Mouse (Mus musculus) monocyte, adult 2 months (primary cell): ENCODE data around the gene Atp5j2.

Experiments
- DNase-seq, 2 experiments: peaks; one replicate each; pipeline ENCODE4 v3.0.0; 2022; ENCODE audit warnings: low spot score in 2 of 2, low read depth in 1 of 2

Atp5j2 gene

DNA sequence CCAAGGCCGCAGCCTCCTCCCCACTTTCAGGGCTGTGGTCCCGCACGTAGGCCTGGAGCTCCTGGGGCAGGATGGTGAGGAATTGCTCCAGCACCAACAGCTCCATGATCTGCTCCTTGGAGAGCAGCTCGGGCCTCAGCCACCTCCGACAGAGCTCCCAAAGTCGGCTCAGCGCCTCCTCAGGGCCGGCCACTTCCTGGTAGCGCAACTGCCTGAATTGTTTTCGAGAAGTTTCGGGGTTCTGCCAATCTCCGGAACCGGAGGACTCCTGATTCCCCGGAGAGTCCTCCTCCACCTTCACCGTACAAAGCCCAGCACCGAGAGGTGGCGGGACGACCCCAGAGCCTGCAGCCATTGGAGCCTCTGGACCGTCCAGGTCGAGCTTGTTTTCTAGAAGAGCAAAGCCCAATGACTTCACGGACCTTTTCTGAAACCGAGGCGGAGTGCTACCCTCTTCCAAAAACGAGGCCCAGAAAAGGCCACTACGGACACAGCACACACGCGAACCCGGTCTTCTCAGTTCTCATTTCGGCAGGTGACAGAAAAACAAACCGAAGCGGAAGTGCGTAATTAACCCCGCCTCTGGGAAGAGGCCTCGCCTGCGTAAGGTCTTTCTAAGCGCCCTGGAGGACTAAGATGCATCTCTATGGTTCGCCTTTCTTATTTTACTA is 9.6 kb upstream of the Atp5j2 start, which contains the start of gene Zkscan14:
Gene Zkscan14 (minus strand): TSS at position 548 of the 671 bp plus-strand sequence.
- peak; percentile 48 to 73 for DNase-seq

- no peak for DNase-seq
Observed at GRCm38 (mm10) chr5:145200387-145200786, 8.5 kb upstream of the Atp5j2 start.

DNA sequence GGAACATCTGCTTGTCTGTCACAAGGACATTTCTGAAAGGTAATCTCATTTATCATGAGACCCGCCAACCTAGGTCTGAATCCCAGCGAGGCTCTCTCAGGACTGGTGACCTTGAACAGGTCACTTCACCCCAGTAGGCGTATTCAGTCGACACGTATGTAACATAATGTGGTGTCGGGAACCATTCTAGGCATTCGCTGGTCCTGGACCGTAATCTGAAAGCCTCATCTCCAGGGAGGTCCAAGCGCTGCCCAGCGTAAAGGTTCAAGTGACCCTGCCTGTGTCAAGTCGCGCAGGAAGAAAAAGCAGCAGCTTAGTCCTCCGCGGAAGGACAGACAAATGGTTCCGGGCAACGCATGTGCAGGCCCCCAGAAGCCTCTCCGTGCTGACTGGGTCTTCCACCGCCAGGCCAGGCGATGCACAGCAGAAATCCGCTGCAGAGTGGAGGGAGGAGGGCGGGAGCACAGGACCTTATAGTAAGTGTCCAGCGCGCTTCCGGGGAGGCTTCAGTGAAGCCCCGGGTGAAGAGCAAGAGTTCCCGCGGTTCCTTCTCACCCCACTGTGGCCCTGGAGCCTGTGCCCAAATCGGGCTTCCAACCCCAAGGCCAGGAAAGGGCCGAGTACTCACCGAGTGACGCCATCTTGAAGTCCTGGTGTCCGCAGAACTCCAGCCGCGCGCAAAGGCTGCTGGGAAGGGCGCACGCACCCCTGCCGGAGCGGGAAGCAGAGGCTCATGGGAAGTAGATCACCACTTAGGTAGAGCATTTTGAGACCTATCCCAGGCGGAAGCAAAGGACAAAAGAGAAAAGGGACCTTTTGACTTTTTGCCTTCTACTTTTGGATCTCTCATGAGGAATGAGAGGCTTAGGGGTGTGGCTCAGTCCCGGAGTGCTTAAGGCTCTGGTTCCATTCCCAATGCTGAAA is 725 bp downstream of the Atp5j2 start:
- peak; percentile 59 to 78 for DNase-seq

GRCm38 (mm10) chr5:145190373-145190772 is 1.5 kb downstream of the Atp5j2 start:
- no peak for DNase-seq

DNA sequence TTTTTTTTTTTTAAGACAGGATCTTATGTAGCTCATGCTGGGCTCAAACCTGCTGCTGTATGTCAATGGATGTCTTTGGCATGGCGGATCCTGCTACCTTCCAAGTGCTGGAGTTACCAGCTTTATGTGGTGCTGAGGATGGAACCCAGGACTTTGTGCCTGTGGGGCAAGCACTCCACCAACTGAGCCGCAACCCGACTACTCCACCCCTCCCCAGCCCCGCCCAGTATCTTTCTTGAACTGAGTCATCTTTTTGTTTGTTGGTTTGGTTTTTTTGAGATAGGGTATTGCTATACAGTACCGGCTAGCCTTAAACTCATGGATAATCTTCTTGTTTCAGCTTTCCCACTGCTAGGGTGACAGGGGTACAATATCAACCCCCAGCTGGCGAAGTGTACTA is 2.4 kb downstream of the Atp5j2 start:
- DNase-seq = no peak

DNA sequence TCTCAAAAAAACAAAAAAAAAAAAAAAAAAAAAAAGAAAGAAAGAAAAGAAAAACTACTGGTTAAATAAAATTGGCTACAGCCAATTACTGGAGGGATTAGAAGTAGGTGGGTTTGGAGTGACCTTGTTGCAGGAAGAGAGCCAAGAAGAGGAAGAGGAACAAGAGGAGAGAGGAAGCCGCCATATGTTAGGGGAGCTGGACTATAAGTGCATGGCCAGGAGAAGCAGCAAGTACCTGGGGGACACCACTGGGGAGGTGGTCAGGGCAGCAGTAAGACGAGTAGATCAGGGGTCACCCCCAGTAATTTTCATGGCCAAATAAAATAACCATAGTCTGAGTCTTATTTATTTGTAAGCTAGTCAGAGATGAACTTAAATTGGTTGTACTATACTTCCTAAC is 6.6 kb downstream of the Atp5j2 start:
- DNase-seq = no peak

DNA sequence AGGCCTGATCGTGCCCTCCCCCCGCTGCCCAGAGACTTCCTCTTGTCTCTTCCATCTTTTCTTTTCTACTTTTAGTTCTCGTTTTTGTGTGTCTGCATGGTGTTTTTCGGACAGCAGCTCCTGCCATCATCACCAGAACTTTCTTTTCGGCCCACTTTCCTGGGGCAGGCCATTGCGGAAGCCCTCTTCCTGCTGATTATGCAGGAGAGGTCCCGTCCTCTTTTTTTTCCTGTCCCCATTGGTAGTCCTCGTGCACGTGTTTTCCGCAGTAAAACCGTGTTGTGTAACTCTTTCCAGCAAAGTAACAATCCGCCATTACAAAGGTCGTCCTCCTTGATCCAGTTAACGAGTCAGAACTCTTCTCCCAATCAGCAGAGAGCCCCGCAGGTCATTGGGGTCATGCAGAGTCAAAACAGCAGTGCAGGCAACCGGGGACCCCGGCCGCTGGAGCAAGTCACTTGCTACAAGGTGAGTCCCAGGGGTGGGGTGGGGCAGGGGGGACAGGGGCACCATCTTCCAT is 13.3 kb downstream of the Atp5j2 start:
- no peak for DNase-seq

DNA sequence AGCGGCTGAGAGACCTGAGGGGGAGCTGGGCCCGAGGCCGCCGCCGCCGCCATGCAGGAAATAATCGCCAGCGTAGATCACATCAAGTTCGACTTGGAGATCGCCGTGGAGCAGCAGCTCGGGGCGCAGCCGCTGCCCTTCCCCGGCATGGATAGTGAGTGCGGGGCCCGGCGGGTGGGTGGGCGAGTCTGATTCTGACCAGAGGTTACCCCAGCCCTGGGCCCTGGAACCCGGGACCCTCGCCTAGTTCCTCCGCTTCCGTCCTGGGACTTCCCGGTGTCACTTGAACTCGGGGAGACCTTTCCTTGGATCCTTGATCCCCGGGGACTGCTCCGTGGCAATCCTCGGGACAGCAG is 24.6 kb downstream of the Atp5j2 start:
- no peak for DNase-seq

GRCm38 (mm10) chr5:145166536-145167305 is 25.1 kb downstream of the Atp5j2 start, which contains the start of the genes Ptcd1 and Cpsf4:
Gene Ptcd1 (minus strand): TSS chr5:145167108.
Gene Cpsf4 (plus strand): TSS chr5:145167213.
- DNase-seq = peak; percentile 94 to 98

DNA sequence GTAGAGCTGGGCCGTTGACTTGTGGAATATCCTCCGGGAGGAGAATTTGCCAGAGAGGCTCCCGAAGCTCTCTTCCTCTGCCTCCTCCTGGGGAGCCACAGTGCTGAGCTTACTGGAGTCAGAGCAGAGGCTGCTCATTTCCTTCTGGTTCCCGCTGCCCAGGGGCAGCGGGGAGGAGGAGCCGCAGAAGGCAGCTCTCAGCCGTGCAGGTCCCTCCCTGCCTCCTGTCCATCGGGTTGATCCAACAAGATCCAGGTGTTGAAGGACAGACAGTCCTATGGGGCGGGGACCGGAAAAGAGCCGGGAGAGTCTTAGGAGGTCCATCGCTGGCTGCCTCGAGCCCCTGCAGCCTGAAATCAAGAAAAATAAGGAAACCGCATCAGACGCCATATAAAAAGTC is 26.7 kb downstream of the Atp5j2 start:
- no peak for DNase-seq

- no peak for DNase-seq
Observed at GRCm38 (mm10) chr5:145164710-145165109, 27.2 kb downstream of the Atp5j2 start.

DNA sequence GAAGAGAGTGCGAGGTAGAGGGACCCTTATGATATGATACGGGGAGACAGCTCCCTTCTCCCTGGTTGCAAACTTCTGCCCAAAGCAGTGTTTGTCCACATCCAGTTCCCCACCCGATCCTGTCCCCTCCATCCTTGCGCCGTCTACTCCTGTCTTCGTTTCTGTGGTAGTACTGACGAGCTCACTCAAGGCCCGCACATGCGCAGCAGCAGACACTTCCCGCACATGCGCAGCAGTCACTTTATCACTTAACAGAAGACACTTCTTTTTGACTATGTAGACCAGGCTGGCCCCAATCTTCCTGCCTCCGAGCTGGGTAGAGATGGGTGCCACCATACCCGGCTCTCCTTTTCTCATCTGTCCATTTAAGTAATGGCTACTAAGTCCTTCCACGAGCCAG is 30.5 kb downstream of the Atp5j2 start:
- no peak for DNase-seq

- no peak for DNase-seq
Observed at GRCm38 (mm10) chr5:145152690-145153089, 39.2 kb downstream of the Atp5j2 start.

DNA sequence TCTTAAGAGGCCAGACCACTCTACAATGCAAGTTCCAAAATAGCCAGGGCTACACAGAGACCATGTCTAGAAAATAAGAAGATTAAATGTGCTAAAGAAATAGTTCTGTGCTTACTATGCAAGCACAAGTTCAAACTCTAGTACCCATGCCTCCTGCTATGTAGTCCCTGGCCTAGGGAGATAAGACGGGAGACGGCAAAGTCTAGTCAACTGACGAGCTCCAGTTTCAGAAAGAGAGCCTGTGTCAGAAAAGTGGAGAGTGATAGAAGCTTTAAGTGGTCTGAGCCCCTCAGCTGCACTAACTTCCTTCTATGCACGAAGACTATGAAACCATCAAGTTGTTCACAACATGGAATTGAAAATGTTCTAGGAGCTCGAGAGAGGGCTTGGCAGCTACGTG is 42.6 kb downstream of the Atp5j2 start:
- no peak for DNase-seq

- no peak for DNase-seq
Observed at GRCm38 (mm10) chr5:145147748-145148147, 44.1 kb downstream of the Atp5j2 start.

DNA sequence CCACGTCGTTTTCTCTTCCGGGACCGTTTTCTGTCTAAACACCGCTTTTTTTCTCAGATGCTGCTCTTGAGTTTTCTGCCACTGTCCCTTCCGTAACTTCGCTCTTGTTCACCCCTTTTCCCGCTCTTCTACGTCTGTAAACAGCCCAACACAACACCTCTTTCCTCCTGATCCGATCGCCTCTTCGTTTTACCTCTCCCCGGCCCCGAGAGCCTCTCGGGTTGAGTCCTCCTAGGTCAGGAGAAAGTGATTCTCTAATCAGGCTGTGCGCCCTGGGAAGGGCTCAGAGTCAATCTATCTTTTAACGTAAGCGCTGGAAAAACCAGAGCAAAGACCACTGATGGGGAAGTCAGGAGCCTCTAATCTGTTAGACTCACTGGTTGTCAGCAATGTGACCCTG is 51.3 kb downstream of the Atp5j2 start:
- no peak for DNase-seq

- peak; percentile 88 to 95 for DNase-seq
Observed at GRCm38 (mm10) chr5:145139571-145140519, 52.0 kb downstream of the Atp5j2 start, which contains the start of the genes Pdap1 and Bud31. Gene Pdap1 (minus strand): TSS chr5:145140238. Gene Bud31 (plus strand): TSS chr5:145140362.

DNA sequence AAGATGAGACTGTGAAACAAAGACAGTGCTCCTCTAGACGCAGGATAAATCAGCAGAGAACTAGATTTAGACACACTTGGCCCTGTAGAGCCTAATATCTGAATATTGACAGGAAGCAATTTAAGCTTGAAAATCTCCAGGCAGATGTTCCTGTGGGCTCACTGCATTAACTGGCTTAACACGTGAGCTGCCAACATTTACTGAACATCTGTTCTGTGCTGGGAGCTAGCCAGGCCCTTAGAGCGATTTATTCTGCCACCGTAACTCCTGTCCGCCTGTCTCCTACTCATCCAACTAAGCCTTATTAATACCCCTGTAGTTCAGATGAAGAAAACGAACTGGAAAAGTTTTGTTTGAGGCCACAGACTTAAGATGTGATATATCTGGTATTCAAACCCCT is 53.0 kb downstream of the Atp5j2 start:
- no peak for DNase-seq
